Mouse (Mus musculus): ENCODE data around the gene Antxr2. TPM values are rescaled to one million over a fixed set of nuclear protein-coding genes. Genes with fewer than 3 reads are reported as not detected.

The Antxr2 gene
- 10 to 100 TPM; 70.7 to 78.9 TPM for total RNA-seq (2021)
- polyA plus RNA-seq (2012; rRNA removed) = 28.1 and 53.7 TPM in 2 replicates
- long read RNA-seq, full-length matches to known transcripts = 133 of 167 reads
- long read RNA-seq, partial matches to known transcripts = 11 of 167 reads
- long read RNA-seq, other reads (novel, unspliced or antisense) = 23 of 167 reads

DNA sequence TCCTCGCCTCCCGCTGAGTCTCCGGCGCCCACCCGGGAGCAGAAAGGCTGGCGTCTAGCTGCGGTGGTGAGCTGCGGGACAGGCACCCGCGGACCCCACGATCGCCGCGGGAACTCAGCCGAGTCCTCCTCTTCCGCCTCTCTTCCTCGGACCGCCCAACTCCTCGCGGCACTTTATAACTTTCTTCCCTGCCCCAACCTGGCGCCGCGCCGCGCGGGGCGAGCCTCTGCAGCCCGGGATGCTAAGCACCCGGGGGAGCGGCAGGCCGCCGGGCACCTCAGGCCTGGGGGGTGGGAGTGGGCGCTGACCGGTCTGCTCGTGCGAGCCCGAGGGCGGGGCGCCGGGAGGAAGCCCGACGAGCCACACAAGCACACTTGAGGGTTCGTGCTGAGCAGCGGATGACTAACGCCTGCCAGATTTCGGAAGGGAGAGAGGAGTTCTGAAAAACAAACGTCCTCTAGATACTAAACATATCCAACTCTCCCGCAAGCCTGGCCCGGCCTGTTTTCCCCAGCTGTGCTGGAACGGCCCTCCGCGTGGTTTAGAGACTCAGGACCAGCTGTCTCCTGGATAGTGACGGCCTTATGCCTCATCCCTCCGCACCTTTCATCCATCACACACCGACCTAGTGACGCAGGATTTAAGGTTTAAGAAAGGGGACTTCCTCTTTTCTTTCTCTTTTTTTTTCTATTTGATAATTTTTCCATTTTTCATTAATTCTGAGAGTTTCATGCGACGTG is at the start of gene Antxr2:
Gene Antxr2 (minus strand): TSS at position 142 of the 740 bp plus-strand sequence.
- H3K9ac ChIP-seq (ENCODE audit: low read depth, low read length) = peak within 1 kb of the TSS; percentile 82
- intact Hi-C loops (cut with DNase I) = loop anchor here (5.0 kb wide), 1 partner anchor 136 kb away; the partner anchor contains the start of gene Prdm8
- TF ChIP-seq POLR2A (IDR thresholded peaks at IDR 0.05; ENCODE audit: insufficient read depth, low read depth, low read length) (peak; percentile 26; the same call in 1 of the 2 replicates), CTCF (IDR thresholded peaks at IDR 0.05) (no peak), EP300 (IDR thresholded peaks at IDR 0.05; ENCODE audit: insufficient read depth, low read depth, low read length) (no peak)
- H3K79me2 ChIP-seq (replicated peaks; ENCODE audit: control insufficient read depth, insufficient read depth, low read length) = no peaks in the 10 kb centered on the region
- H3K4me3 ChIP-seq = peak within 1 kb of the TSS; percentile 90
- DNase-seq = peak; percentile 87
- no peaks in the 10 kb centered on the region for H3K27me3 ChIP-seq (ENCODE audit: control insufficient read depth, insufficient read depth, low read length)
- H3K4me1 ChIP-seq (ENCODE audit: control insufficient read depth, insufficient read depth, low read length) = peaks cover 3% of the 10 kb centered on the region
- WGBS = 3% methylated on average over 58 of the region's 58 CpGs
- peak within 1 kb of the TSS; percentile 95 for H3K27ac ChIP-seq
- H3K36me3 ChIP-seq (ENCODE audit: control insufficient read depth, insufficient read depth, low read length) = peaks cover 9% of the 10 kb centered on the region

DNA sequence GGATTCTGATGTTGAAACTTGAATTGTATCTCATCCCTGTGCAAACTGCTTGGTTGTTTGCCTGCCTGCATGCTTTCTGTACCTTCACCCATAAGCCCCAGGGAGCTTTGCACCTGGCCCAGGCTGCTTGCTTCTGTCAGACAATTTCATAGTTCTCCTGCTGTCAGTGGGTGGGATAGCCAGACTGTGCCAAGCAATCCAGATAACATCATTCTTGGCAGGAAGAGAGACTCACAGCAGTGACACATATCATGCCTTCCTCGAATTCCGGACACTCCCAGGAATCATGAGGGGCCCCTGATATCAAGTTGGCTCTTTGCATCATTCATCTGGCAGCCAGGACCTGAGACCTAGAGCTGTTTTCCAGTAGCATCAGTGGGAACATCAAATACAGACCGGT is 45.8 kb upstream of the Antxr2 start:
- H3K36me3 ChIP-seq (ENCODE audit: control insufficient read depth, insufficient read depth, low read length) = no peaks in the 10 kb centered on the region
- H3K79me2 ChIP-seq (replicated peaks; ENCODE audit: control insufficient read depth, insufficient read depth, low read length) = no peaks in the 10 kb centered on the region
- no peak overlapping the region for H3K9ac ChIP-seq (ENCODE audit: low read depth, low read length)
- TF ChIP-seq POLR2A (IDR thresholded peaks at IDR 0.05; ENCODE audit: insufficient read depth, low read depth, low read length) = no peak
- no peak for TF ChIP-seq EP300 (IDR thresholded peaks at IDR 0.05; ENCODE audit: insufficient read depth, low read depth, low read length)
- H3K27me3 ChIP-seq (ENCODE audit: control insufficient read depth, insufficient read depth, low read length) = no peaks in the 10 kb centered on the region
- no peaks in the 10 kb centered on the region for H3K4me1 ChIP-seq (ENCODE audit: control insufficient read depth, insufficient read depth, low read length)
- intact Hi-C loops (cut with DNase I) = no loop called here
- no peak overlapping the region for H3K27ac ChIP-seq
- H3K4me3 ChIP-seq = no peak overlapping the region
- peak in 1 of 2 experiments; percentile 24 for DNase-seq
- 3% methylated on average over 3 of the region's 3 CpGs for WGBS

DNA sequence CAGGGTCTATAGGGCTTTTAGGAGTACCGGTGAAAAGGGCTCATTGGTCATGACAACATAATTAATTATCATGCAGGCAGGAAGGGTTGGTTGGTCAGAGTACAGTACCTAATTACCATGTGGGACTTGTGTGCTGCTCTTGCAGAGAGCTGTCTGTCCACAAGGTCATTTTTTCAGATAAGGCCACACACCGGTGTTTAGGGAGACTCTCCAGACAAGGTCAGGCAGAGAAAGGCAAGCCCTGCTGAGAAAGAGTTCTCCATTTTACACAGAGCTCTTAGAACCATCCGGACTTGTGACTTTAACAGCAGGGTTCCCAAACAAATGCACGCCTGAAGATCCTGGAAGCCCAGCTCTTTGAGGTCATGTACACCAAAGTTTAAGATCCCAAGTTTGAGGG is 38.3 kb upstream of the Antxr2 start:
- H3K4me3 ChIP-seq = no peak overlapping the region
- no peak overlapping the region for H3K9ac ChIP-seq (ENCODE audit: low read depth, low read length)
- TF ChIP-seq POLR2A (IDR thresholded peaks at IDR 0.05; ENCODE audit: insufficient read depth, low read depth, low read length) = no peak
- no peak for TF ChIP-seq CTCF (IDR thresholded peaks at IDR 0.05)
- TF ChIP-seq EP300 (IDR thresholded peaks at IDR 0.05; ENCODE audit: insufficient read depth, low read depth, low read length) = no peak
- H3K36me3 ChIP-seq (ENCODE audit: control insufficient read depth, insufficient read depth, low read length) = no peaks in the 10 kb centered on the region
- H3K79me2 ChIP-seq (replicated peaks; ENCODE audit: control insufficient read depth, insufficient read depth, low read length) = no peaks in the 10 kb centered on the region
- H3K27ac ChIP-seq = no peak overlapping the region
- whole genome bisulfite sequencing = 58% methylated on average over 4 of the region's 4 CpGs
- H3K27me3 ChIP-seq (ENCODE audit: control insufficient read depth, insufficient read depth, low read length) = no peaks in the 10 kb centered on the region
- no peak for DNase-seq
- H3K4me1 ChIP-seq (ENCODE audit: control insufficient read depth, insufficient read depth, low read length) = no peaks in the 10 kb centered on the region
- intact Hi-C loops (cut with DNase I) = no loop called here

DNA sequence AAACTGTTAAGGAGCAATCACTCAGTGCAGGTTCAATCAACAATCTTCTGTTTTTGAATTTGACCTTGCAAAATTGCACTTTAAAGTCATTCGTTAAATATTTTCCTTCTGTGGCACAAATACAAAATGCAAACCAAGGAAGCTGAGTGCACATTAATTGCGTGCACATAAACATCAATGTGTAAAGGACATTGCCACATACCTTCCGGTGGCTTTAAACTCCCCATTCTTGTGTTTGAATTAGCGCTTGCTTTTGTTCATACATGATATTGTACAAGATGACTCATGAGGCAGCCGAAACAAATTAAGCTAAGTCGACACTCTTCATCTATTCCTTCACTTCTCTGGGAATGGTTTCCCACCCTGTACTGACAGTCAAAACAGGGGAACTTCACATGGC is 24.4 kb upstream of the Antxr2 start:
- Histone ChIP-seq H3K36me3 (ENCODE audit: control insufficient read depth, insufficient read depth, low read length) (no peaks in the 10 kb centered on the region), H3K27me3 (ENCODE audit: control insufficient read depth, insufficient read depth, low read length) (no peaks in the 10 kb centered on the region), H3K4me1 (ENCODE audit: control insufficient read depth, insufficient read depth, low read length) (no peaks in the 10 kb centered on the region), H3K4me3 (no peak overlapping the region), H3K79me2 (replicated peaks; ENCODE audit: control insufficient read depth, insufficient read depth, low read length) (no peaks in the 10 kb centered on the region), H3K27ac (no peak overlapping the region), H3K9ac (ENCODE audit: low read depth, low read length) (no peak overlapping the region)
- no peak for TF ChIP-seq CTCF (IDR thresholded peaks at IDR 0.05)
- TF ChIP-seq EP300 (IDR thresholded peaks at IDR 0.05; ENCODE audit: insufficient read depth, low read depth, low read length) = no peak
- no peak for TF ChIP-seq POLR2A (IDR thresholded peaks at IDR 0.05; ENCODE audit: insufficient read depth, low read depth, low read length)
- intact Hi-C loops (cut with DNase I) = no loop called here
- no peak for DNase-seq
- WGBS = 90% methylated on average over 6 of the region's 6 CpGs

DNA sequence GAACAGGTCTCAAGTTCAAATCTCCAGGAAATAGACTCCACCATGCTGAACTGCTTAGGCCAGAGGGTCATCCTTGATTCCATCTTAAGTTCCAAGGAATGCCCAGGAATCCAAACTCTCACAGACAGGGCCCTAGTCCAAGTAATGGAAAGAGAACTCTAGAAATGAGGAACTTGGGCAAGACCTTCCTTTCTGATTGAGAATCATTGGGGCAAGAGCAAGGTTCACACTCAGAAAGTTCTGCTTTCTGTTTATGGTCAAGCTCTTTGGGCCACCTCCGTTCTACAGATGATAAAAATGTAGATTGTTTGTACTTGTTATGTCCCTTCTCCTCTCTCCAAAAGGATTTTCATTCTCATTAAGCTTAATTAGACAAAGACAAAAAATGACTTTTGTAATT is 24.0 kb upstream of the Antxr2 start:
- no peaks in the 10 kb centered on the region for H3K4me1 ChIP-seq (ENCODE audit: control insufficient read depth, insufficient read depth, low read length)
- H3K27me3 ChIP-seq (ENCODE audit: control insufficient read depth, insufficient read depth, low read length) = no peaks in the 10 kb centered on the region
- intact Hi-C loops (cut with DNase I) = no loop called here
- H3K27ac ChIP-seq = no peak overlapping the region
- no peaks in the 10 kb centered on the region for H3K36me3 ChIP-seq (ENCODE audit: control insufficient read depth, insufficient read depth, low read length)
- DNase-seq = no peak
- H3K9ac ChIP-seq (ENCODE audit: low read depth, low read length) = no peak overlapping the region
- WGBS = 77% methylated on average over 1 of the region's 1 CpGs
- H3K79me2 ChIP-seq (replicated peaks; ENCODE audit: control insufficient read depth, insufficient read depth, low read length) = no peaks in the 10 kb centered on the region
- no peak overlapping the region for H3K4me3 ChIP-seq
- TF ChIP-seq CTCF (IDR thresholded peaks at IDR 0.05) = no peak
- no peak for TF ChIP-seq EP300 (IDR thresholded peaks at IDR 0.05; ENCODE audit: insufficient read depth, low read depth, low read length)
- TF ChIP-seq POLR2A (IDR thresholded peaks at IDR 0.05; ENCODE audit: insufficient read depth, low read depth, low read length) = no peak

DNA sequence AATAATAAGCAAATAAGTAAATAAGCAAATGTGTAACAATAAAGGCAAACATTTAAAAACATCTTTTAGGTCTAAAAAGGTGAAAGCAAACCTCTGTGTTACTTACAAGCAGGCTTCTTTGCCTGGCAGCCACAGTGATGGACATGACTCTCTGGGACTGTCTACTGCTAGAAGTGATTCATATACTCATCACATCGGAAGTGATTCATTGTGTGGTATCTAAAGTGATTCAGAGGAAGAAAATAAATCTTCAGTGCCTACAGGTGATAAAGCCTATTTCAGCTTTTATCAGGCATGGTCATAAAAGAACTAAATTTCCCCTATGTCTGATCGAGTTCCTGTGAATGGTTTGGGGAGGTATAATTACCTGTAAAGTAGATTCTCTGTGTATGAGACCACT is 4.1 kb upstream of the Antxr2 start:
- intact Hi-C loops (cut with DNase I) = loop anchor here (5.0 kb wide), 1 partner anchor 132 kb away; the partner anchor contains the start of gene Prdm8
- Histone ChIP-seq H3K79me2 (replicated peaks; ENCODE audit: control insufficient read depth, insufficient read depth, low read length) (no peaks in the 10 kb centered on the region), H3K27me3 (ENCODE audit: control insufficient read depth, insufficient read depth, low read length) (no peaks in the 10 kb centered on the region), H3K27ac (no peak overlapping the region), H3K4me1 (ENCODE audit: control insufficient read depth, insufficient read depth, low read length) (no peaks in the 10 kb centered on the region), H3K4me3 (no peak overlapping the region), H3K36me3 (ENCODE audit: control insufficient read depth, insufficient read depth, low read length) (no peaks in the 10 kb centered on the region), H3K9ac (ENCODE audit: low read depth, low read length) (no peak overlapping the region)
- 85% methylated on average over 2 of the region's 2 CpGs for WGBS
- no peak for DNase-seq
- TF ChIP-seq CTCF (IDR thresholded peaks at IDR 0.05) = no peak
- TF ChIP-seq POLR2A (IDR thresholded peaks at IDR 0.05; ENCODE audit: insufficient read depth, low read depth, low read length) = no peak
- TF ChIP-seq EP300 (IDR thresholded peaks at IDR 0.05; ENCODE audit: insufficient read depth, low read depth, low read length) = no peak

Measured in heart, adult 2 months (tissue).